Mouse (Mus musculus): ENCODE measurements around the gene Rpl36a. TPM values are rescaled to one million over a fixed set of nuclear protein-coding genes. Genes with fewer than 3 reads are reported as not detected.
A peak's percentile ranks its signal among the peaks of the same experiment; 100 is the strongest.
"Not testable (repeated sequence)": the region's sequence is repeated elsewhere in the genome, so short reads cannot be mapped to it uniquely, and the experiment has no call there.

Gene Rpl36a
- polyA plus RNA-seq (2012; rRNA removed) = 142 and 219 TPM in 2 replicates

DNA sequence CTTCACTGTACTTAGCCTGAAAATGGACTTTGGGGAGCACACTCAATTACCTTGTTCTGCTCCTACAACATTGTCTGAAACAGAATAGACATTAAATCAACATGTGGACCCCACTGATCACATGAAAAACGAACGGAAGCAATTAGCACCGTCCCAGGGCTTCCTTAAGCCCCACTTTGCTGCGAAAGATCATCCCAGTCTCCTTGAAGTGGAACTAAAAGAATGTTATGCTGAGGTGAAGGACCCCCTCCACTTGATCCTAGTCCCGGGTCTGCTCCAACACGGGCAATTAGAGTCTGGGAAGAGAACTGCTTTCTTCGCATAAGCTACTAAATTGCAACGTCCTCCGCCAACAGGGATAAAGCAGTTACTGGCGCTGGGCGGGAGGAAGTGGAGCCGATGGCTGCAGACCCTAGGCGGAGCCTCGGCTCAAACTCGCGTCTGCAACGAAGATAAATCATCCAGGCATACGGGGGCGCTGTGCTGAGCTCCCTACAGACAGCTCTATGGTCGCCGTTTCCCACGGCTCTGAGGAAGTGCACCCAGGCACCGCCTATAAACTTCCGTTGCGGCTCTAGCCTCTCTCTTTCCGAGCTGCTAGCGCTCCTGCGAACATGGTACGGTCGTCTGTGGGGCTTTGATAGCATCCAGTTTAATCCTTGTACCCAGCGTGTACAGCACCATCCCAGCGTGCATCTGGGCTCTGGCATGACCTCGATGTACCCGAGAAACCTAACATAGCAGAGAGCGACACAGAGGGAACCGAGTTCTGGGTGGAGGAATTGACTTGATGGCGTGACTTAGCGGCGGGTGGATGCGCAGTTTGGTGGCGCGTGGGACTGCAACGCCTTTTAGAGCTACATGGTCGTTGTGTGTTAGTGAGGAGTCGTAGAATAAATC, at the start of gene Rpl36a:
Gene Rpl36a, plus strand, starts transcription at position 552 of the 900 bp plus-strand sequence.
- no peaks in the 10 kb centered on the region for H3K27me3 ChIP-seq (replicated peaks; ENCODE audit: control insufficient read depth, insufficient read depth, low read length)
- peak within 1 kb of the TSS; percentile 86 for H3K4me3 ChIP-seq (ENCODE audit: insufficient read depth, low read depth, low read length)
- no peaks in the 10 kb centered on the region for H3K36me3 ChIP-seq (ENCODE audit: control insufficient read depth, insufficient read depth, low read length)
- peak; percentile 93 for DNase-seq
- peaks cover 5% of the 10 kb centered on the region; the same call in 1 of the 2 replicates for H3K4me1 ChIP-seq (ENCODE audit: control insufficient read depth, insufficient read depth, low read length)
- WGBS = 1% methylated on average over 45 of the region's 45 CpGs
- H3K27ac ChIP-seq (ENCODE audit: insufficient read depth, low read depth, low read length) = peak within 1 kb of the TSS; percentile 74; the same call in 1 of the 2 replicates
- TF ChIP-seq CTCF (conservative IDR thresholded peaks at IDR 0.05; ENCODE audit: insufficient read depth, insufficient read length, low read depth, low read length) = peak; percentile 63
- peak; percentile 84 for TF ChIP-seq POLR2A (IDR thresholded peaks at IDR 0.05; ENCODE audit: low read depth, low read length)

DNA sequence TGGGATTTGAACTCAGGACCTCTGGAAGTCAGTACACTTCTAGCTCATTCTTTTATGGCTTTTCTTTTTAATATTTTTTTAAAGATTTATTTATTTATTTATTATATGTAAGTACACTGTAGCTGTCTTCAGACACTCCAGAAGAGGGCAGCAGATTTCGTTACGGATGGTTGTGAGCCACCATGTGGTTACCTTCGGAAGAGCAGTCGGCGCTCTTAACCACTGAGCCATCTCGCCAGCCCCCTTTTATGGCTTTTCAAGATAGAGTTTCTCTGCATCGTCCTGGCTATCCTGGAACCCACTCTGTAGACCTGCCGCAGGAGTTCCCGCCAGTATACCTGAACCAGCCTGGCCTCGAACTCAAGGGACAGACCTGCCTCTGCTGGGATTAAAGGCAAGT, 45.7 kb upstream of the Rpl36a start:
- WGBS = 89% methylated on average over 10 of the region's 10 CpGs
- H3K4me3 ChIP-seq (ENCODE audit: insufficient read depth, low read depth, low read length); H3K4me1 ChIP-seq (ENCODE audit: control insufficient read depth, insufficient read depth, low read length); H3K27me3 ChIP-seq (replicated peaks; ENCODE audit: control insufficient read depth, insufficient read depth, low read length); H3K36me3 ChIP-seq (ENCODE audit: control insufficient read depth, insufficient read depth, low read length); H3K27ac ChIP-seq (ENCODE audit: insufficient read depth, low read depth, low read length); DNase-seq: not testable (repeated sequence)

- peak overlapping the region; percentile 98 for H3K4me3 ChIP-seq (ENCODE audit: insufficient read depth, low read depth, low read length)
- WGBS = 4% methylated on average over 12 of the region's 12 CpGs
- H3K27ac ChIP-seq (ENCODE audit: insufficient read depth, low read depth, low read length) = peak overlapping the region; percentile 71
- DNase-seq = peak; percentile 43
- no peaks in the 10 kb centered on the region for H3K4me1 ChIP-seq (ENCODE audit: control insufficient read depth, insufficient read depth, low read length)
- TF ChIP-seq CTCF (conservative IDR thresholded peaks at IDR 0.05; ENCODE audit: insufficient read depth, insufficient read length, low read depth, low read length) (no peak), POLR2A (IDR thresholded peaks at IDR 0.05; ENCODE audit: low read depth, low read length) (no peak)
- H3K36me3 ChIP-seq (ENCODE audit: control insufficient read depth, insufficient read depth, low read length) = no peaks in the 10 kb centered on the region
- no peaks in the 10 kb centered on the region for H3K27me3 ChIP-seq (replicated peaks; ENCODE audit: control insufficient read depth, insufficient read depth, low read length)
Measured at GRCm38 (mm10) chrX:134540414-134541135, 44.9 kb upstream of the Rpl36a start.

DNA sequence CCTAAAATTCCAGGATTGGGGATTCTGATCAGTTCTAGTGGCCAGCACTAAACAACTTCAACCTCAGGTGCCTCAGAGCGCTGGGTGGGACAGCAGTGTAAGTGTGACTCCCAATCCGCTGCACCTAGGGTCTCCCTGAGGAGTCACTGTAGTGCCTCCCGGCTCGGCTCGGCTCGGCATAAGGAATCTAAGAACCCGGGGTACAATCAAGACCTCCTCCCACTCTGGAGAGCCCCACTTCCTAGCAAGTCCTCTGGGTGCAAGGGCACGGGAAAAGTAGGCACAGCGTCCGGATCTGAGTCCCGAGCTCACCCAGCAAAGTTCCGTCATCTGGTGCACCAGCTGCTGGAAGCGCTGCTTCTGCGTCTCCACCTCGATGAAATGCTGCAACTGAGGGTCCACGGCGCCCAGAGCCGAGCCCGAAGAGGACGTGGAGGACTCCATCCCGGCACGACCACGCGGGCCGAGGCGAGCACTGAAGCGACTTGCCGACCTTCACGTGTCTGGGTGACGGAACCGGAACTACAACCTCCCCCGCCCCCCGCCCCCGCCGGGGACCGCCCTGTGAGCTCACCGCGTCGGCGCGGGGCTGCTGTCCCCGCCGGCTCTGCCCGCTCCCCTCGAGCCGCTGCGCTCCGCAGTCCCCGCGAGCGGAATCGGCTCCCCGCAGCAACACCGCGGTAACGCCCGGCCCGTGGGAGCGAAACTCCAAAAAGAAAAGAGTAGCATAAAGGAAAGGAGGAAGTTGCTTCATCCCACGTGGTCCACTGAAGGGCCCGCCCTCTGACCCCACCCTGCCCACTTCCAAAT, 44.1 kb upstream of the Rpl36a start, which contains the start of gene Timm8a1:
Gene Timm8a1, minus strand, starts transcription at position 721 of the 810 bp plus-strand sequence.
- no peak for TF ChIP-seq CTCF (conservative IDR thresholded peaks at IDR 0.05; ENCODE audit: insufficient read depth, insufficient read length, low read depth, low read length)
- H3K4me1 ChIP-seq (ENCODE audit: control insufficient read depth, insufficient read depth, low read length) = no peaks in the 10 kb centered on the region
- peak within 1 kb of the TSS; percentile 98 for H3K4me3 ChIP-seq (ENCODE audit: insufficient read depth, low read depth, low read length)
- DNase-seq = peak; percentile 68
- WGBS = under 1% methylated on average over 40 of the region's 61 CpGs
- H3K36me3 ChIP-seq (ENCODE audit: control insufficient read depth, insufficient read depth, low read length) = no peaks in the 10 kb centered on the region
- H3K27ac ChIP-seq (ENCODE audit: insufficient read depth, low read depth, low read length) = peak within 1 kb of the TSS; percentile 97
- no peaks in the 10 kb centered on the region for H3K27me3 ChIP-seq (replicated peaks; ENCODE audit: control insufficient read depth, insufficient read depth, low read length)

- no peak overlapping the region; the same call in 1 of the 2 replicates for H3K27ac ChIP-seq (ENCODE audit: insufficient read depth, low read depth, low read length)
- no peaks in the 10 kb centered on the region for H3K36me3 ChIP-seq (ENCODE audit: control insufficient read depth, insufficient read depth, low read length)
- peak overlapping the region; percentile 98; the same call in 1 of the 2 replicates for H3K4me3 ChIP-seq (ENCODE audit: insufficient read depth, low read depth, low read length)
- DNase-seq = no peak
- no peaks in the 10 kb centered on the region for H3K27me3 ChIP-seq (replicated peaks; ENCODE audit: control insufficient read depth, insufficient read depth, low read length)
- 1% methylated on average over 6 of the region's 6 CpGs for WGBS
- no peaks in the 10 kb centered on the region for H3K4me1 ChIP-seq (ENCODE audit: control insufficient read depth, insufficient read depth, low read length)
- TF ChIP-seq CTCF (conservative IDR thresholded peaks at IDR 0.05; ENCODE audit: insufficient read depth, insufficient read length, low read depth, low read length) (no peak), POLR2A (IDR thresholded peaks at IDR 0.05; ENCODE audit: low read depth, low read length) (no peak)
Measured at GRCm38 (mm10) chrX:134541955-134542308, 43.5 kb upstream of the Rpl36a start.

DNA sequence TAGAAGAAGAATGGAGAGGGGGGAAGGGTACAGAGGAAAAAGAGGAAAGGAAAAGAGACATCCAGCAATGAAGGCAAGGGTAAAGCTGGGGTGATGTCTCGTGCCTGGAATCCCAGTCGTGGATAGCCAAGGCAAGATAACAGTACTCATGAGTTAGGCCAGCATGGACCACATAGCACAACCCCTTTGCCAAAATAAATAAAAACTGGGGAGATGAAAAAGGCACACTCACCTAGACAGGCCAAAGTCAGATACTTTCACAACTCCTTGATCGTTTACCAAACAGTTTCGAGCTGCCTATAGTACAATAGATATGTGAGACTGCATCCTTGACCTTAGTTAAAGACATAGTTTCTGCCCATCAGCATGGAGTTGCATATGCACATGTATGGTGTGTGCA, 38.1 kb upstream of the Rpl36a start:
- no peak overlapping the region for H3K4me3 ChIP-seq (ENCODE audit: insufficient read depth, low read depth, low read length)
- no peaks in the 10 kb centered on the region for H3K27me3 ChIP-seq (replicated peaks; ENCODE audit: control insufficient read depth, insufficient read depth, low read length)
- 86% methylated on average over 4 of the region's 4 CpGs for WGBS
- TF ChIP-seq POLR2A (IDR thresholded peaks at IDR 0.05; ENCODE audit: low read depth, low read length) (no peak), CTCF (conservative IDR thresholded peaks at IDR 0.05; ENCODE audit: insufficient read depth, insufficient read length, low read depth, low read length) (no peak)
- no peak for DNase-seq
- no peak overlapping the region for H3K27ac ChIP-seq (ENCODE audit: insufficient read depth, low read depth, low read length)
- no peaks in the 10 kb centered on the region for H3K4me1 ChIP-seq (ENCODE audit: control insufficient read depth, insufficient read depth, low read length)
- H3K36me3 ChIP-seq (ENCODE audit: control insufficient read depth, insufficient read depth, low read length) = no peaks in the 10 kb centered on the region

Measured in kidney, adult 2 months (tissue).